Mouse (Mus musculus) hindbrain, embryonic 14.5 days (tissue): ENCODE measurements around the gene Lrrc8d. TPM values are rescaled to one million over a fixed set of nuclear protein-coding genes. Genes with fewer than 3 reads are reported as not detected.
A peak's percentile ranks its signal among the peaks of the same experiment; 100 is the strongest.

ENCODE experiments used
- ATAC-seq: fragments of 200-750 bp; cut with Nextera tagmentation; 2 replicates; pipeline ENCODE4 v1.8.0; 2017; ENCODE audit warnings: moderate number of reproducible peaks, mild to moderate bottlenecking, moderate TSS enrichment, moderate library complexity; ENCODE audit not compliant: low FRiP score
- DNase-seq: peaks from one replicate; pipeline ENCODE4 v3.0.0-alpha.2; 2015; ENCODE audit warnings: low spot score
- H3K27ac ChIP-seq: fragments of 300-500 bp; sonication (generic); 2 replicates; pipeline ENCODE4 v1.5.1; 2014; ENCODE audit warnings: mild to moderate bottlenecking, moderate library complexity
- H3K27me3 ChIP-seq: fragments of 300-500 bp; sonication (generic); 2 replicates; pipeline ENCODE4 v1.6.1; 2014; ENCODE audit warnings: mild to moderate bottlenecking, low read length, mixed read lengths; ENCODE audit not compliant: control insufficient read depth, insufficient read depth
- H3K36me3 ChIP-seq: fragments of 300-500 bp; sonication (generic); replicated peaks from 2 replicates; pipeline ENCODE4 v1.6.1; 2014; ENCODE audit not compliant: control insufficient read depth, insufficient read depth
- H3K4me1 ChIP-seq: fragments of 300-500 bp; sonication (generic); replicated peaks from 2 replicates; pipeline ENCODE4 v1.6.1; 2014; ENCODE audit warnings: antibody characterized with exemption, low read length, mixed read lengths; ENCODE audit not compliant: control insufficient read depth, insufficient read depth
- H3K4me2 ChIP-seq: fragments of 300-500 bp; sonication (generic); replicated peaks from 2 replicates; pipeline ENCODE4 v1.6.1; 2014; ENCODE audit warnings: mild to moderate bottlenecking, moderate library complexity
- H3K4me3 ChIP-seq: fragments of 300-500 bp; sonication (generic); replicated peaks from 2 replicates; pipeline ENCODE4 v1.5.1; 2014; ENCODE audit warnings: mild to moderate bottlenecking, low read length
- H3K9ac ChIP-seq: fragments of 300-500 bp; sonication (generic); 2 replicates; pipeline ENCODE4 v1.6.1; 2014
- H3K9me3 ChIP-seq: fragments of 300-500 bp; sonication (generic); 2 replicates; pipeline ENCODE4 v1.6.1; 2016; ENCODE audit warnings: low read length; ENCODE audit not compliant: control insufficient read depth
- WGBS: fragments of 180-500 bp; shearing (Covaris S2); extraction: QIAGEN DNeasy Blood & Tissue Kit; methylation state at CpG from one replicate; pipeline ENCODE4 v1.1.7; 2014; 5-methylcytosine and 5-hydroxymethylcytosine counted together
- polyA plus RNA-seq: library from polyadenylated mRNA; unstranded; fragments of >200 nt; fragmentation: Nextera tagmentation; extraction: Ambion mirVana; gene quantifications from 2 replicates; pipeline ENCODE4 v1.2.1, GENCODE M21; 2014

The Lrrc8d gene
- polyA plus RNA-seq, 1 experiment from 2014 or later, result 38.4 TPM

- Histone ChIP-seq H3K36me3 (peaks cover 6% of the 10 kb centered on the region; the same call in 1 of the 2 replicates), H3K9me3 (no peaks in the 10 kb centered on the region), H3K27me3 (no peaks in the 10 kb centered on the region), H3K4me1 (peaks cover 21% of the 10 kb centered on the region), H3K4me2 (no peak overlapping the region), H3K9ac (no peak overlapping the region), H3K4me3 (no peak overlapping the region), H3K27ac (no peak overlapping the region)
- DNase-seq (no peak), ATAC-seq (no peak)
- WGBS, result 87% methylated on average over 5 of the region's 5 CpGs
Observed at GRCm38 (mm10) chr5:105708276-105708675, 8.5 kb downstream of the Lrrc8d start.

GRCm38 (mm10) chr5:105710473-105710872 is 10.7 kb downstream of the Lrrc8d start:
- WGBS, result 84% methylated on average over 7 of the region's 7 CpGs
- no peaks in the 10 kb centered on the region for H3K4me1 ChIP-seq

GRCm38 (mm10) chr5:105714446-105714845 is 14.7 kb downstream of the Lrrc8d start:
- Histone ChIP-seq H3K4me1 (peaks cover 24% of the 10 kb centered on the region), H3K27me3 (no peaks in the 10 kb centered on the region), H3K9ac (no peak overlapping the region), H3K4me3 (no peak overlapping the region), H3K36me3 (no peaks in the 10 kb centered on the region), H3K27ac (no peak overlapping the region), H3K9me3 (no peaks in the 10 kb centered on the region), H3K4me2 (no peak overlapping the region)
- DNase-seq, result no peak
- no peak for ATAC-seq
- WGBS, result 88% methylated on average over 6 of the region's 6 CpGs

More at GRCm38 (mm10) chr5:105710473-105710872, 10.7 kb downstream of the Lrrc8d start:
- H3K36me3 ChIP-seq, result no peaks in the 10 kb centered on the region
- no peaks in the 10 kb centered on the region for H3K9me3 ChIP-seq
- no peak overlapping the region for H3K27ac ChIP-seq
- no peak for ATAC-seq
- DNase-seq, result no peak
- H3K9ac ChIP-seq, result no peak overlapping the region
- H3K27me3 ChIP-seq, result no peaks in the 10 kb centered on the region
- H3K4me2 ChIP-seq, result no peak overlapping the region
- no peak overlapping the region for H3K4me3 ChIP-seq

DNA sequence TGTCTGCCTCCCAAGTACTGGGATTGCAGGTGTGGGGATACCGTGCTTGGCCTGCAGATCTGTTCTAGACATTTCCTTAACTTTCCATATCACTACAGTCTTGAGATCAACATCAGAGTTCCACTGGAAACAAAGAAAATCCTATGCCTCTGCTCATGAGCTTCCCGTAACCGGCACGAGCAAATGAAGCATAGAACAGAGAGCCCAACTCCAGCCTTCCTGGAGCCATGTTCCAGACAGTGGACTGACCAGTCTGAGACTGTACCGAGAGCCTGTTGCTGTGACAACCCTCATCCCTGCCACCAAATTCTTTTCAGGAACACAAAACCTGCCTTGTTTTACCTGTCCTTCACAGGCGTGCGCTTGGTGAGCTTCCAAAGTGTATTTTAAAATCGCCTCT is 15.3 kb downstream of the Lrrc8d start:
- DNase-seq (no peak), ATAC-seq (no peak)
- no peaks in the 10 kb centered on the region for H3K9me3 ChIP-seq
- H3K27me3 ChIP-seq, result no peaks in the 10 kb centered on the region
- peak overlapping the region; percentile 79 for H3K27ac ChIP-seq
- H3K4me3 ChIP-seq, result no peak overlapping the region
- peaks cover 24% of the 10 kb centered on the region for H3K4me1 ChIP-seq
- 81% methylated on average over 8 of the region's 8 CpGs for WGBS
- H3K9ac ChIP-seq, result no peak overlapping the region
- H3K36me3 ChIP-seq, result no peaks in the 10 kb centered on the region
- H3K4me2 ChIP-seq, result no peak overlapping the region

DNA sequence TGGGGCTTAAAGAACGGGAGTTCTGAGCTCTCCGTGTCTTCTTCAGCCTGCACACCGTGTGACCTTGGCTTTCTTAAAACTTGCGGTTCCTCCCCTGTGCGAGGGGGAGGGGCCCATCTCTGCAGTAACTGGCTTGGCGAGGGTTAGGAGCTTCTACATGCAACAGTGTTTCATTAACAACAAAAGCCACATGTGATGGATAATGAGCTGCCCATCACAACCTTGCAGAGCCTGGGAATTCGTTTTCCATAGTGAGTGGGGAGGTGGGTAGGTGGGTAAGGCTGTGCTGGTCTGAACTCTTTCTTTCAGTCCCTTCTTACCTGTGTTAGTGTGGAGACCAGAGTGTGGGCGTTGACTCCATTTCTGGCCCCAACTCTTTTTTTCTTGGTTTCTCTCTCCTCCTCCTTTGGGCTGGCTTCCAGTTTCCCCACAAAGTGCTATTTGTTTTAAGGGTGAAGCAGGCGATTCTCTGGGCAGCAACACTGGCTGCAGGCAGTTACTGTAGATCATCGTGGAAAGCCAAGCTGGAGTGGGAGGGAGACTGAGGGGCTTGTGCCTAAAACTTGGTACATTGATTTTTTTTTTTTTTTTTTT is 15.9 kb downstream of the Lrrc8d start:
- ATAC-seq (peak; percentile 32; the same call in 1 of the 2 replicates), DNase-seq (no peak)
- H3K36me3 ChIP-seq, result no peaks in the 10 kb centered on the region
- 44% methylated on average over 10 of the region's 10 CpGs for WGBS
- H3K27ac ChIP-seq, result peak overlapping the region; percentile 79
- peaks cover 24% of the 10 kb centered on the region for H3K4me1 ChIP-seq
- H3K4me3 ChIP-seq, result no peak overlapping the region
- H3K27me3 ChIP-seq, result no peaks in the 10 kb centered on the region
- H3K4me2 ChIP-seq, result peak overlapping the region; percentile 10; the same call in 1 of the 2 replicates
- H3K9me3 ChIP-seq, result no peaks in the 10 kb centered on the region
- H3K9ac ChIP-seq, result no peak overlapping the region

DNA sequence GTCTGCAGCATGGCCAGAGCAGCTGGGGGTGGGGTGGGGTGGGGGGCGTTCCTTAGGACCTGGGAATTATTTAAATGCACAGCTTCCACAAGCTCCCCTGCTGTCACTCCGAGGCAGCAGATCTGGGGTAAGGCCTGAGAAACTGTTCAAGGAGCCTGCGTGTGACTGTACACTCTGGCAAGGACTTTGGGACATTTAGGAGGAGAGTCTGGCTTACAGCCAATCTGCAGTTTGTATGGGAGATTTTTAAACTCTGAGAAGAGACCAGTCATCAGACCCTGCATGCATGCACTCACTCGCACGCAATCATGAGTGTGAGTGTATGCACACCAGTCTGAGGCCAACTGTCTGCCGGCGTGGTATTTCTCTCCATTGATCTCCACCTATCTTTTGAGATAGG is 17.5 kb downstream of the Lrrc8d start:
- Histone ChIP-seq H3K4me1 (peaks cover 24% of the 10 kb centered on the region), H3K36me3 (no peaks in the 10 kb centered on the region), H3K9ac (no peak overlapping the region), H3K4me2 (no peak overlapping the region), H3K27me3 (no peaks in the 10 kb centered on the region), H3K9me3 (no peaks in the 10 kb centered on the region), H3K27ac (peak overlapping the region; percentile 79), H3K4me3 (no peak overlapping the region)
- no peak for DNase-seq
- ATAC-seq, result no peak
- 57% methylated on average over 7 of the region's 7 CpGs for WGBS

- Histone ChIP-seq H3K4me3 (no peak overlapping the region), H3K9me3 (no peaks in the 10 kb centered on the region), H3K4me2 (no peak overlapping the region; the same call in 1 of the 2 replicates), H3K36me3 (no peaks in the 10 kb centered on the region), H3K9ac (no peak overlapping the region), H3K4me1 (peaks cover 24% of the 10 kb centered on the region), H3K27me3 (no peaks in the 10 kb centered on the region), H3K27ac (0 out of 2 replicates have a peak overlapping the region, but pooled peaks have one; percentile 43)
- ATAC-seq (no peak), DNase-seq (no peak)
- WGBS, result 64% methylated on average over 11 of the region's 11 CpGs
Observed at GRCm38 (mm10) chr5:105718138-105718670, 18.4 kb downstream of the Lrrc8d start.

DNA sequence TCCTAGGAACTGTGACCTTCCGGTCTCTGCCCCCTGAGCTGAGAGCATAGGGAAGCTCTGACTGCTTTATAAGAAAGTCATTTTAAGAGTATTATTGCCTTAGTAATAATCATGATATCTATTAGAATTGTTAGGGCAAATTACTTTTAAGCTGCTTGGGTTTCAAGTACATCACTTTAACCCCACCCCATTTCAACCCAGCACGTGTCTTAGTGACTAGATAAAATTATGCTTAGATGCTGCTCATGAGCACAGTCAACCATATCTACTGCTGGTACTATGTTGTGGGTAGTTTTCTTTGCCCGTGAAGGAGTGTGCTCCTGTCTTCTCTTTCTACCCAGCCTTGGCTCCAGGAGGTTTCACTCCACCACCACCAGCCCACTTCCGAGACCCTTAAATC is 21.5 kb downstream of the Lrrc8d start:
- H3K36me3 ChIP-seq, result no peaks in the 10 kb centered on the region
- no peak for ATAC-seq
- WGBS, result 93% methylated on average over 4 of the region's 4 CpGs

DNA sequence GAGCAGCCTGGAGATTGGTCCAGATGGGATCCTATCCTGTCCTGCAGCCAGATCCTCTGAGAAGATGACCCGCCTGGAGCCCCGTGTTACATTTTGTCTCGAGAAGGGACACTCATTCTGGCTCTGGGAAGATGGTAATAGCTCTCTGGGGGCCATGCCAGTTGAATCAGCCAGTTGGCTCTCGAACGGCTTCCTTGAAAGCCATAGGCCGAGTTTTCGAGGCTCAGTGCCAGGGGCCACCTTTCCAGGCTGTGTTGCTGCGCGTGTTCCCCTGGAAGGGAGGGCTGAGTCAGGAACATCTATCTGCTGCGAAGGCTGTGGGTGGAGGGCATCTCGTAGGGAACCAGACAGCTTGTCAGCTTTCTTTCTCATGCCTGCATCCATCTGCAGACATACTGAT is 23.0 kb downstream of the Lrrc8d start:
- peaks cover 8% of the 10 kb centered on the region for H3K4me1 ChIP-seq
- no peak for ATAC-seq
- DNase-seq, result no peak
- no peak overlapping the region for H3K4me3 ChIP-seq
- no peak overlapping the region for H3K9ac ChIP-seq
- H3K36me3 ChIP-seq, result no peaks in the 10 kb centered on the region
- H3K27me3 ChIP-seq, result no peaks in the 10 kb centered on the region
- WGBS, result 91% methylated on average over 11 of the region's 11 CpGs
- no peaks in the 10 kb centered on the region for H3K9me3 ChIP-seq
- H3K27ac ChIP-seq, result no peak overlapping the region
- no peak overlapping the region for H3K4me2 ChIP-seq

More for the DNA sequence above, 21.5 kb downstream of the Lrrc8d start:
- no peak for DNase-seq
- Histone ChIP-seq H3K9ac (no peak overlapping the region), H3K9me3 (no peaks in the 10 kb centered on the region), H3K27ac (no peak overlapping the region), H3K4me1 (peaks cover 22% of the 10 kb centered on the region), H3K4me3 (no peak overlapping the region), H3K27me3 (no peaks in the 10 kb centered on the region), H3K4me2 (no peak overlapping the region)
